In the genomic region with DNA sequence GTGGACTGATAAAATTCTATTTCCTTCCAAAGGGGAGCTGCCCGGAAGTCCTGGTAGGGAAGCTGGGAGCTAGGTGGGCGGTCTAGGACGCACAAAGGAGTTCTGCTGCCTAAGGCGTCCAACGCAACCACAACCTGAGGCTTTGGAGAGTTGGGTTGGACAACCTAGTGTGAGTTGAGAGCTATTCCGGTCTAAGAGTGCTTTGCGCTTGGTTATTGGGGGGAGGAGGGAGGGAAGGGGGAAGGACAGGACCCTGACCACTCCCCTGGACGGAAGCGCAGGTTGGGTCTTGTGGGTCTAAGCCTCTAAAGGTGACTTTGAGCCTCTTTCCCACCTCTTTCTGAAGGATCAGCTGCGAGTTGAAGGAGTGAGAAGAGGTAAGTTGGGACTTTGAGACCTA, we compare ENCODE assay signal across 10 mouse cellular contexts. TPM values are rescaled to one million over a fixed set of nuclear protein-coding genes. Genes with fewer than 3 reads are reported as not detected.
A peak's percentile ranks its signal among the peaks of the same experiment; 100 is the strongest.
DNase-seq lines count a peak whose midpoint lies in the region; ATAC-seq and TF ChIP-seq lines count a peak whose summit lies in the region.
"Had no signal": no experiment of that assay in that cellular context is flagged by ENCODE, and none has a peak within 500 bp of the region (broad histone marks: within the 10 kb centered on the region; RNA-seq: fewer than 3 reads in every experiment).

A gene (plus strand): TSS at position 335 of the 400 bp plus-strand sequence.

- WGBS in forebrain, postnatal 0 days, result under 1% methylated on average over 10 of the region's 10 CpGs
- 1% methylated on average over 10 of the region's 10 CpGs for WGBS in forebrain, embryonic 12.5 days
- 1% methylated on average over 10 of the region's 10 CpGs for WGBS in midbrain, embryonic 10.5 days
- WGBS in midbrain, embryonic 11.5 days, result 0% methylated on average over 10 of the region's 10 CpGs
- under 1% methylated on average over 10 of the region's 10 CpGs for WGBS in hindbrain, embryonic 15.5 days
- WGBS in stomach, embryonic 16.5 days, result 3% methylated on average over 10 of the region's 10 CpGs

- no peak for ATAC-seq in forebrain, postnatal 0 days
- no peak for ATAC-seq in forebrain, embryonic 12.5 days (ENCODE audit: low FRiP score)
- no peak for ATAC-seq in midbrain, embryonic 11.5 days (ENCODE audit: low FRiP score)
- no peak for ATAC-seq in hindbrain, embryonic 15.5 days (ENCODE audit: low FRiP score, low read depth)
- no peak for ATAC-seq in stomach, embryonic 16.5 days (ENCODE audit: insufficient read depth, low FRiP score)
- ATAC-seq in erythroblast, adult 5-6 weeks (replicated peaks; ENCODE audit: low FRiP score, poor library complexity, severe bottlenecking), result no peak

- no peaks in the 10 kb centered on the region for H3K36me3 ChIP-seq in forebrain, postnatal 0 days (ENCODE audit: insufficient read depth)
- no peaks in the 10 kb centered on the region for H3K36me3 ChIP-seq in forebrain, embryonic 12.5 days (replicated peaks)
- no peaks in the 10 kb centered on the region for H3K36me3 ChIP-seq in midbrain, embryonic 10.5 days
- no peaks in the 10 kb centered on the region for H3K36me3 ChIP-seq in midbrain, embryonic 11.5 days (ENCODE audit: control insufficient read depth, insufficient read depth, low read length)
- no peaks in the 10 kb centered on the region for H3K36me3 ChIP-seq in hindbrain, embryonic 15.5 days
- H3K36me3 ChIP-seq in stomach, embryonic 16.5 days (ENCODE audit: control insufficient read depth, insufficient read depth, low read length), result no peaks in the 10 kb centered on the region

- peaks cover 12% of the 10 kb centered on the region; the same call in 1 of the 2 replicates for H3K4me1 ChIP-seq in forebrain, postnatal 0 days (ENCODE audit: insufficient read depth)
- peaks cover 18% of the 10 kb centered on the region for H3K4me1 ChIP-seq in forebrain, embryonic 12.5 days
- H3K4me1 ChIP-seq in midbrain, embryonic 10.5 days, result peaks cover 27% of the 10 kb centered on the region
- H3K4me1 ChIP-seq in midbrain, embryonic 11.5 days (ENCODE audit: control insufficient read depth, insufficient read depth, low read length), result peaks cover 2% of the 10 kb centered on the region; the same call in 1 of the 2 replicates
- peaks cover 18% of the 10 kb centered on the region for H3K4me1 ChIP-seq in hindbrain, embryonic 15.5 days (replicated peaks)
- H3K4me1 ChIP-seq in stomach, embryonic 16.5 days (ENCODE audit: control insufficient read depth, insufficient read depth, low read length), result 0 out of 2 replicates have a peak, but pooled peaks cover 13% of the 10 kb centered on the region

- no peak within 1 kb of the TSS for H3K4me2 ChIP-seq in forebrain, postnatal 0 days (ENCODE audit: low read depth)
- no peak within 1 kb of the TSS for H3K4me2 ChIP-seq in forebrain, embryonic 12.5 days
- no peak within 1 kb of the TSS for H3K4me2 ChIP-seq in midbrain, embryonic 11.5 days
- peak within 1 kb of the TSS; percentile 94 for H3K4me2 ChIP-seq in hindbrain, embryonic 15.5 days
- no peak within 1 kb of the TSS for H3K4me2 ChIP-seq in stomach, embryonic 16.5 days (ENCODE audit: low read depth, low read length)

- DNase-seq in forebrain, postnatal 0 days, result no peak
- DNase-seq in midbrain, embryonic 10.5 days (ENCODE audit: low spot score), result peak; percentile 28
- DNase-seq in midbrain, embryonic 11.5 days (ENCODE audit: low spot score, missing footprints), result no peak
- DNase-seq in cerebellum, adult 9-10 months, result no peak
- DNase-seq: cerebellum, postnatal 10 days had no signal

- H3K4me3 ChIP-seq in forebrain, postnatal 0 days (ENCODE audit: low read depth, low read length), result peak within 1 kb of the TSS; percentile 5
- H3K4me3 ChIP-seq in forebrain, embryonic 12.5 days (replicated peaks), result no peak within 1 kb of the TSS
- H3K4me3 ChIP-seq in midbrain, embryonic 10.5 days, result no peak within 1 kb of the TSS
- H3K4me3 ChIP-seq in midbrain, embryonic 11.5 days (ENCODE audit: low read depth, low read length), result no peak within 1 kb of the TSS
- H3K4me3 ChIP-seq in hindbrain, embryonic 15.5 days, result peak within 1 kb of the TSS; percentile 56
- H3K4me3 ChIP-seq in stomach, embryonic 16.5 days (replicated peaks; ENCODE audit: low read length), result 0 out of 2 replicates have a peak within 1 kb of the TSS, but pooled peaks have one; percentile 2

- H3K27ac ChIP-seq in forebrain, postnatal 0 days (ENCODE audit: low read depth, low read length), result no peak within 1 kb of the TSS
- no peak within 1 kb of the TSS for H3K27ac ChIP-seq in forebrain, embryonic 12.5 days
- no peak within 1 kb of the TSS for H3K27ac ChIP-seq in midbrain, embryonic 10.5 days (replicated peaks)
- H3K27ac ChIP-seq in midbrain, embryonic 11.5 days (ENCODE audit: low read depth, low read length), result no peak within 1 kb of the TSS
- no peak within 1 kb of the TSS for H3K27ac ChIP-seq in hindbrain, embryonic 15.5 days (replicated peaks)
- no peak within 1 kb of the TSS for H3K27ac ChIP-seq in stomach, embryonic 16.5 days (ENCODE audit: low read length)
- H3K27ac ChIP-seq: kidney, postnatal 0 days had no signal

- H3K9ac ChIP-seq in forebrain, postnatal 0 days, result no peak within 1 kb of the TSS
- H3K9ac ChIP-seq in forebrain, embryonic 12.5 days, result no peak within 1 kb of the TSS
- H3K9ac ChIP-seq in midbrain, embryonic 11.5 days (ENCODE audit: low read length), result no peak within 1 kb of the TSS
- no peak within 1 kb of the TSS for H3K9ac ChIP-seq in hindbrain, embryonic 15.5 days
- no peak within 1 kb of the TSS for H3K9ac ChIP-seq in stomach, embryonic 16.5 days (ENCODE audit: low read length)

- no peak for TF ChIP-seq CTCF in forebrain, postnatal 0 days (IDR thresholded peaks at IDR 0.05; ENCODE audit: low read depth)

- H3K27me3 ChIP-seq in forebrain, postnatal 0 days (ENCODE audit: insufficient read depth, low read length), result peaks cover 57% of the 10 kb centered on the region
- peaks cover 77% of the 10 kb centered on the region for H3K27me3 ChIP-seq in forebrain, embryonic 12.5 days
- peaks cover 85% of the 10 kb centered on the region for H3K27me3 ChIP-seq in midbrain, embryonic 10.5 days (ENCODE audit: low read depth, poor library complexity, severe bottlenecking)
- H3K27me3 ChIP-seq in midbrain, embryonic 11.5 days (ENCODE audit: control insufficient read depth, insufficient read depth, low read length), result peaks cover 57% of the 10 kb centered on the region
- H3K27me3 ChIP-seq in hindbrain, embryonic 15.5 days, result peaks cover 47% of the 10 kb centered on the region
- peaks cover 36% of the 10 kb centered on the region for H3K27me3 ChIP-seq in stomach, embryonic 16.5 days (ENCODE audit: control insufficient read depth, insufficient read depth, low read length)

- no peaks in the 10 kb centered on the region for H3K9me3 ChIP-seq in forebrain, postnatal 0 days (ENCODE audit: low read length)
- H3K9me3 ChIP-seq in forebrain, embryonic 12.5 days, result no peaks in the 10 kb centered on the region
- H3K9me3 ChIP-seq in midbrain, embryonic 10.5 days (replicated peaks), result no peaks in the 10 kb centered on the region
- H3K9me3 ChIP-seq in midbrain, embryonic 11.5 days (ENCODE audit: control insufficient read depth, low read length), result no peaks in the 10 kb centered on the region
- H3K9me3 ChIP-seq in hindbrain, embryonic 15.5 days, result no peaks in the 10 kb centered on the region
- H3K9me3 ChIP-seq in stomach, embryonic 16.5 days (replicated peaks; ENCODE audit: control insufficient read depth, low read length), result no peaks in the 10 kb centered on the region

RNA-seq across cellular contexts. Expression of the gene that starts here (rescaled TPM):
- 4.4 and 6.4 TPM in 2 replicates for total RNA-seq in forebrain, postnatal 0 days (2014; rRNA removed)
- polyA plus RNA-seq in forebrain, postnatal 0 days (2015; fragmentation: Nextera tagmentation; extraction: Ambion mirVana), result 1.6 and 2.2 TPM in 2 replicates
- 1.5 and 2.3 TPM in 2 replicates for polyA plus RNA-seq in forebrain, embryonic 12.5 days (2016; fragmentation: Nextera tagmentation; extraction: Ambion mirVana)
- polyA plus RNA-seq in midbrain, embryonic 10.5 days (2016; fragmentation: Nextera tagmentation; extraction: Ambion mirVana), result 1.8 and 2.0 TPM in 2 replicates
- polyA plus RNA-seq in midbrain, embryonic 11.5 days (2014; fragmentation: Nextera tagmentation; extraction: Ambion mirVana), result 1.8 and 1.9 TPM in 2 replicates
- 6.5 and 6.7 TPM in 2 replicates for polyA plus RNA-seq in hindbrain, embryonic 15.5 days (2015; fragmentation: Nextera tagmentation; extraction: Ambion mirVana)
- polyA plus RNA-seq in stomach, embryonic 16.5 days (2015; fragmentation: Nextera tagmentation; extraction: Ambion mirVana), result 2.0 and 2.2 TPM in 2 replicates
- 0.77 TPM in 1 of 2 replicates, not detected in the other for total RNA-seq in erythroblast, adult 5-6 weeks (2015; ENCODE audit: low replicate concordance)
- 0.17 and 0.28 TPM in 2 replicates for total RNA-seq in erythroblast, adult 5-6 weeks (2017; ENCODE audit: low replicate concordance)

Comparison
In these comparisons a context has a peak if more than half of its experiments do, and no peak if none do; other contexts are left out.
1. H3K4me3 ChIP-seq: peak in forebrain, postnatal 0 days (single experiment), hindbrain, embryonic 15.5 days (single experiment) and stomach, embryonic 16.5 days (single experiment); none in forebrain, embryonic 12.5 days (single experiment), midbrain, embryonic 10.5 days (single experiment) and midbrain, embryonic 11.5 days (single experiment).